Mouse (Mus musculus): ENCODE results near the gene Lctl. TPM values are rescaled to one million over a fixed set of nuclear protein-coding genes. Genes with fewer than 3 reads are reported as not detected.
"Not testable (repeated sequence)": the region's sequence is repeated elsewhere in the genome, so short reads cannot be mapped to it uniquely, and the experiment has no call there.

Lctl gene
- polyA plus RNA-seq, 1 experiment from 2014 or later: not detected

GRCm38 (mm10) chr9:64183295-64183694 lies 66.3 kb downstream of the Lctl start:
- not testable (repeated sequence) for H3K9me3 ChIP-seq (replicated peaks; ENCODE audit: control insufficient read depth, low read length); H3K27me3 ChIP-seq (ENCODE audit: control insufficient read depth, insufficient read depth, low read length); H3K4me3 ChIP-seq (ENCODE audit: low read length); H3K4me1 ChIP-seq (ENCODE audit: control insufficient read depth, insufficient read depth, low read length); ATAC-seq (replicated peaks; ENCODE audit: extremely low read depth, insufficient read depth, low FRiP score); H3K27ac ChIP-seq (ENCODE audit: low read length); H3K4me2 ChIP-seq (ENCODE audit: low read depth, low read length); H3K9ac ChIP-seq (ENCODE audit: low read length)
- WGBS: 87% methylated on average over 5 of the region's 5 CpGs
- peaks cover 30% of the 10 kb centered on the region for H3K36me3 ChIP-seq (ENCODE audit: control insufficient read depth, insufficient read depth)

GRCm38 (mm10) chr9:64184166-64184840 lies 67.4 kb downstream of the Lctl start:
- no peak for ATAC-seq (replicated peaks; ENCODE audit: extremely low read depth, insufficient read depth, low FRiP score)
- peaks cover 31% of the 10 kb centered on the region for H3K36me3 ChIP-seq (ENCODE audit: control insufficient read depth, insufficient read depth)
- H3K27me3 ChIP-seq (ENCODE audit: control insufficient read depth, insufficient read depth, low read length): no peaks in the 10 kb centered on the region
- 88% methylated on average over 5 of the region's 5 CpGs for WGBS
- H3K4me1 ChIP-seq (ENCODE audit: control insufficient read depth, insufficient read depth, low read length): peaks cover 6% of the 10 kb centered on the region
- H3K4me2 ChIP-seq (ENCODE audit: low read depth, low read length): no peak overlapping the region
- no peak overlapping the region for H3K4me3 ChIP-seq (ENCODE audit: low read length)
- no peaks in the 10 kb centered on the region for H3K9me3 ChIP-seq (replicated peaks; ENCODE audit: control insufficient read depth, low read length)
- H3K9ac ChIP-seq (ENCODE audit: low read length): no peak overlapping the region
- H3K27ac ChIP-seq (ENCODE audit: low read length): no peak overlapping the region

Other genes starting within 250 kb of the Lctl start
- 12.8 and 13.7 TPM in 2 replicates for gene Smad6, start 95.1 kb upstream of the Lctl start, polyA plus RNA-seq (2015; fragmentation: Nextera tagmentation; extraction: Ambion mirVana)
- gene Zwilch, start 56.0 kb downstream of the Lctl start, polyA plus RNA-seq (2015; fragmentation: Nextera tagmentation; extraction: Ambion mirVana): 17.2 and 18.3 TPM in 2 replicates
- 681 and 801 TPM in 2 replicates for gene Rpl4, start 56.2 kb downstream of the Lctl start, polyA plus RNA-seq (2015; fragmentation: Nextera tagmentation; extraction: Ambion mirVana)
- 30.5 TPM in 2 replicates for gene Snapc5, start 62.1 kb downstream of the Lctl start, polyA plus RNA-seq (2015; fragmentation: Nextera tagmentation; extraction: Ambion mirVana)
- gene Uchl4, start 118.1 kb downstream of the Lctl start, polyA plus RNA-seq (2015; fragmentation: Nextera tagmentation; extraction: Ambion mirVana): 2.1 and 3.4 TPM in 2 replicates
- gene Map2k1, start 136.5 kb downstream of the Lctl start, polyA plus RNA-seq (2015; fragmentation: Nextera tagmentation; extraction: Ambion mirVana): 86.8 and 98.1 TPM in 2 replicates
- 101 and 110 TPM in 2 replicates for gene Tipin, start 164.4 kb downstream of the Lctl start, polyA plus RNA-seq (2015; fragmentation: Nextera tagmentation; extraction: Ambion mirVana)
- gene Dis3l, start 224.1 kb downstream of the Lctl start, polyA plus RNA-seq (2015; fragmentation: Nextera tagmentation; extraction: Ambion mirVana): 19.6 and 21.2 TPM in 2 replicates

Measured in heart, embryonic 16.5 days (tissue).